Mouse (Mus musculus) spleen, postnatal 10 days (tissue): ENCODE measurements at regions not wholly inside any gene's neighbourhood (a gene's known extent, or its start where the extent isn't known, plus 50 kb on each side); places are given as distances from the start of the nearest gene placed in this dataset.
A peak's percentile ranks its signal among the peaks of the same experiment; 100 is the strongest.

ENCODE experiments used
- DNase-seq, 2 experiments: peaks; one replicate each; pipeline ENCODE4 v3.0.0; 2021 to 2022; ENCODE audit warnings: low spot score in 2 of 2

- DNase-seq: no peak
Observed at GRCm38 (mm10) chr16:5538836-5539510, 283.2 kb upstream of the Eef2kmt start.

DNA sequence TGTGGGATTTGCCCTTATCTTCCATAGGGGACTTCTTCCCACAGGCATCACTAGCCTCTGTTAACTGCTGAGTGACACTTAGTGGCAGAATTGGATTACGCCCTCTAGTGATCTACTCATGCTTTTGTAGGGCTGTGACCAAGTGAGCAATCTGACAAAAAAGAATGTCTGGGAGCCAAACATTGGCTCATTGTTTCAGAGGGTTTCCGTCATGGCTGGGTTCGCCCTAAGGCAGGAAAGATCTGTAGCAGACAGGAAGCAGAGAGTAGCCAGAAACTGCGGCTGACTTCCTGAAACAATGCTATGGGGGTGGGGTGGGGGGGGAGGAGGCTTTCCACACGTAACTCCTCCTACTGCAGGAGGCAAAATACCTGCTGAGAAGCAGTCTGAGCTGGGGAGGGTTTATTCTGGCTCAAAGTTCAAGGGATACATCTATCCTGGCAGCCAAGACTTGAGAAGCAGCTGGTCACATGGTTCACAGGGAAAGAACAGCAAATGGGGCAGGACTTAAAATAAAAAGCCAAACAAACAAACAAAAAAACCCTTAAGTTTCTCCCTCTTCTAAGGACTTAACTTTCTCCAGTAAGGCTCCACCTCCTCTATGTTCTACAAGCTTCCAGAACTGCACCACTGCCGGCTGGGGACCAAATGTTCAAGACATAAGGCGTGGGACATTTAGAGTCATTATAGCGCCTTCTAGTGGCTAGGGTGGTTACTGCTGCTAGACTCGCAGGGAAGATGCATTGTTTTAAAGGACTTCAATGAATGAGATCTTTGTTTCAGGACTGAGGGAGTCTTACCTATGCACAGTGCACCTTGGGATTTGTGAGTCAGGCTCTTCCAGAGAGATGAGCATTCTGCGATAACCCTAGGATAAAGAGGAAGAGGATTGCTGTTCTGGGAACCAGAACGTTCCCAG lies 281.8 kb upstream of the Eef2kmt start:
- no peak for DNase-seq

GRCm38 (mm10) chr16:5536515-5536972 lies 280.8 kb upstream of the Eef2kmt start:
- DNase-seq: no peak

DNA sequence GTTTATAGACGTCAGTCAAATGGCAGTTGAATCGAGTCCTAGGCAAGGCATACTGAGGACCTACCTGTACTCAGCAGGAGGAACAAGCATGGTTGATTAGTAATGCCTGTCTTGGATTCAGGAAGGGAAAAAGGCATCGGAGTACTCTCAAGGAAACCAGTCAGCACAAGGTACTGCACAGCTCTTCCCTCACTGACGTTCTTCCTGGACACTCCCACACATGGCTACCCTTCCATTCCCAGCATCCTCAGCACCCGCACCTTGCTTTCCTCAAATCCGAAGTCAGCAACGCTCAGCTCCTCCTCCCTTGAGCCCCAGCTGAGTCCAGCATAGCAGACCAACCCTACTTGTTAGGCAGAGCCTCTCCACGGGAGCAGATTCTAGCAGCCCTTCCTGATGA lies 279.6 kb upstream of the Eef2kmt start:
- no peak for DNase-seq

- no peak for DNase-seq
Observed at GRCm38 (mm10) chr16:5534862-5535261, 279.1 kb upstream of the Eef2kmt start.

- no peak for DNase-seq
Observed at GRCm38 (mm10) chr16:5534385-5534784, 278.6 kb upstream of the Eef2kmt start.

DNA sequence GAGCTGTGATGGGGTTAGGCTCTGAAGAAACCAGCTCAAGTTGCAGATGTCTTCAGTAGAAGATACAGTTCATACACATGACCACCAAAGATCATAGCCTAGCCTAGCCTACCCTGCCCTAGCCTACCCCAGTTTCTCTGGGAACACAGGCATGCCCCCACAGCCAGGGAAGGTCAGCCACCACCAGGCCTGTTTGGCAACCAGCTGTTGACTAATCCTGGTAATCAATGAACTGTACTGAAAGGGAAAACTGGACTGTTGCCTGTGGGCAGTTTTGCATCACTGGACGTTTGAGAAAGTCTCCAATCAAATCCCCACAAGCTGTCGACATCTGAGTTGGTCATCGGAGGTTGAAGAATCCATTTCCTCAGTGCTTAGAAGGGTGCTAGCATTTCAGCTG lies 276.5 kb upstream of the Eef2kmt start:
- no peak for DNase-seq

GRCm38 (mm10) chr16:5529823-5530222 lies 274.0 kb upstream of the Eef2kmt start:
- DNase-seq: no peak

- DNase-seq: no peak
Observed at GRCm38 (mm10) chr16:5527936-5528335, 272.2 kb upstream of the Eef2kmt start.

DNA sequence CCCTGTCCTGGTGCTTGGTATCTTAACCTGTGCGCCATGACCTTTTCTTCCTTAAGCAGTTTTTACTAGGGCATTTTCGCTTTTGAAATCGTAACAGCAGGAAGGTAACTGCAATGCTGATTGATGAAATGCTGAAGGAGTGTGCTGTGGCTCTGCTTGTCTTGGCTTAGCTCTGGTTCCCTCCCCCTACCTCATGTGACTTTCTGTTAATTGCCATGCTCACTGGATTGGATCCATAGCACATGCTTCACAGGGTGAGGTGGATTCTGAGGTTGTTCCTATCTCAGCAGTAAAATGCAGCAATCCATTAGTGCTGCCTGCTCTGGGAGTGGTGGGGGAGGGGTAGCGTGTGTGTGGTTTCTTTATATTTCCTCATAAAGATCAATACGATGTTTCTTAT lies 268.6 kb upstream of the Eef2kmt start:
- no peak for DNase-seq

- DNase-seq: no peak
Observed at GRCm38 (mm10) chr16:5523402-5524021, 267.7 kb upstream of the Eef2kmt start.

- no peak for DNase-seq
Observed at GRCm38 (mm10) chr16:5517746-5518145, 262.0 kb upstream of the Eef2kmt start.

GRCm38 (mm10) chr16:5515867-5516266 lies 260.1 kb upstream of the Eef2kmt start:
- DNase-seq: no peak

DNA sequence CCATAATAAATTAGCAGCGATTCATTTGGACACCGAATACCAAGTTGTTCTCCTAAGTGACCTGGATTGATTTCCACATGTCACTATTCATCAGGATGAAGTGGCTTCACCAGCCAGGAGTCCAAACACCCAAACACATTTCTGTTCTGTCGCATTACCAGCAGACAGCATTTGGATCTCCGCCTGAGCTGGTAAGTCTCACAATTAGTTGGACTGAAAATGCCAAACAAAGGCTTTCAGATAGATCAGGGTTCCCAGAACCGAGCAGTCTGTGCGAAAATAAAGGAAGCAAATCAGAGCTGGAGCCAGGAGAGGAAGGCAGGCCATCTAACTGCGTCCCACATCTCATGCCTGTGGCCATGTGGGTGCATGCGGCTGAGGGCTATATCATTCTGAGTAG lies 251.5 kb upstream of the Eef2kmt start:
- no peak for DNase-seq

DNA sequence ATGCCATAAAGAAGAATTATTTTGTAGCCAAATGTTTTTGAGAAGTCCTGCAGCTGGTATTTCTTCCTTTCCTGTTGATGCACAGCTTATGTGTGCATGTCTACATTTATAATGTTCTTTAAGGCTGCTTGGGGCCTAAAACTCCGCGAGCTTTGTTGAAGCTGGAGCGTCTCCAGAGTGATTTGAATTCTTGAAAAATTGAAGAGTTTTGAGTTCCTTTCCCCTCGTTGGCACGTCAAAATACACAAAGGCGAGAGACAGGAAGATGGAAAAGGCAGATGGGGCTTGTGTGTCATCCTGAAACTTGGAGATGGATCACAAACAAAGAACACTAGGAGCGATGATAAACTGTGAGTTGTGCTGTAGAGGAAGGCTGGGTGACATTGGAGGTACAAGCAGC lies 246.2 kb upstream of the Eef2kmt start:
- no peak for DNase-seq

DNA sequence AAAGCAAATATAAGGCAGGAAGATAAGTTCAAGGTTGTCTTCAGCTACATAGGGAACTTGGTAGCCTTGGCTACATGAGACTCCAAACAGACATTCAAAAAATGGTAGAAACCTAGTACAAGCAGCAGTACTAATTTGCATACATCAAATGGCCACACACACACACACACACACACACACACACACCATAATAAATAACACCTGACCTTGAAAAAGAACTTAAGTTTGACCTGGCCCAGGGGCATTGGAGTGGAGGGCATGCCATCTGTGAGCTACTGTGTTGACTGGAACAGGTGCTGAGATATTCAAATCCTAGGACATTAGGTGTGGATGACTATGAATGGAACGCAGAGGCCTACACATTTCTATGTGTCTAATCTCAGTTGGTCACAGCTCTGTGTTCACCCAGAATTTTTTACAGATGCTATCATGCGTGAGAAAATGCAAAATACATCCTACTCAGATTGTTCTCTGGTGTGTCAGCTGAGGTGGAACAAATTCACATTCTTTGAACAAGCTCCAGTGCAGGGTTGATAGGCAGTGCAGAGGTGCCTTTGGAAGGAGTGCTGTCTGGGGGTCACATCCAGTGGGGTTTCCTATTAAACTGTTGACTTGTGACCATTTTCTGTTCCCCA lies 240.4 kb upstream of the Eef2kmt start:
- no peak for DNase-seq

GRCm38 (mm10) chr16:5493352-5493751 lies 237.6 kb upstream of the Eef2kmt start:
- DNase-seq: no peak

DNA sequence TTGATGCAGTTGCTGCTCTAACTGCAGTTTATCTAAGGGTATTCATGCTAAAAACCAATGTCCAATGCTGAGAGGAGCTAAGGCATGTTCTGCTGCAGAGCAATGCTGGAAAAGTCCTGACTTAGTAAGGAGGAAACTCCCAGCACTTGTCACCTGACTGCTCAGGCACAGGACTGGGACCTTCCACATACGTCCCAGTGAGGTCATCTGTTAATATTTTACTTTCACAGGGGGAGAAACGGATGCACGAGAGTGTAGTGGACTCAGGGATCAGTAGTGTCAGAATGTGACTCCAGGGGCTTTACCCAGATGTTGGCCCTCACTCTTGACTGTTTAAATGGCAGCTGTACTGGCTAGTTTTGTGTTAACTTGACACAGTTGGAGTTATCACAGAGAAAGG lies 231.5 kb upstream of the Eef2kmt start:
- DNase-seq: no peak

DNA sequence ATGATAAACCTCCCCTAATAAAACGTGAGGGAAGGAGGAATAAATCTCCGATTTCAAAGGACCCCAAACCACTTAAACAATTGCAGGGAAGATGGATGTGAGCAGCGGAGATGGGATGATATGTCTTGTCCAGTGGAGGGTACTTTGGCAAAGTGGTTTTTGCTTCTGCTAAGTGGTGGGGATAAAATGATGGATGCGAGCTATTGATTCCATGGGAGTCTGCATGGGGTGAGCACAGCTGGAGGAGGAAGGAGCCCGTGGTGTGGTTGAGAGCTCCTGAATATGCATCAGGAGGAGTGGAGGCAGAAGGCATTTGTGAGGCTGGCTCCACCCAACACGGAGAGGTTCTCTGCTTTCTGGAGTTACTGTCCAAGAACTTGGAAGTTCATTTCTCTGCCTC lies 227.6 kb upstream of the Eef2kmt start:
- no peak for DNase-seq

DNA sequence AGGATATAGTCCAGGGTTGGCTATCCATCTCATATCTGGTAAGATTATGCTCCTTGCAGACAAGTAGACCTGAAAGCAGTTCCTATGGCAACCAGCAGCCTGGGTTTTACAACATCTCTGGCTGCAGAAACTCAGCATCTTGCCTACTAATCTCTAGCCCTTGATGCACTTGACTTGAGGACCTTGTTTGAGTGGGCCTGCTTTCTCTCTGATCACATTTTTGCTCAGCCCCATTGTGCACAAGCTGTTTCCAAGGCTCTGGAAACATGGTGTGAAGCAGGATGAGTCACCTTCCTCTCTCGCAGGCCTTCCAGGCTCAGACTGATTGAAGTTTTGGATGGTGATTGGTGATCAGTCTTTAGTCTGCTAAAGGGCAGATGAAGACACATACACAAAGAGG lies 224.4 kb upstream of the Eef2kmt start:
- DNase-seq: no peak

- DNase-seq: no peak
Observed at GRCm38 (mm10) chr16:5478970-5479369, 223.2 kb upstream of the Eef2kmt start.

- DNase-seq: peak in 1 of 2 experiments; percentile 54
Observed at GRCm38 (mm10) chr16:5471321-5471720, 215.5 kb upstream of the Eef2kmt start.
